Mouse (Mus musculus): ENCODE measurements around the gene Cldn34d. TPM values are rescaled to one million over a fixed set of nuclear protein-coding genes. Genes with fewer than 3 reads are reported as not detected.
A peak's percentile ranks its signal among the peaks of the same experiment; 100 is the strongest.

The Cldn34d gene
- not detected in 2 replicates for total RNA-seq (2017)

- no peak for ATAC-seq (ENCODE audit: extremely low read depth, insufficient number of reproducible peaks, low FRiP score, poor library complexity, severe bottlenecking)
Observed at GRCm38 (mm10) chrX:76602824-76603223, at the start of gene Cldn34d. Gene Cldn34d (minus strand): TSS chrX:76602924.

- peak; percentile 100 for ATAC-seq (ENCODE audit: extremely low read depth, insufficient number of reproducible peaks, low FRiP score, poor library complexity, severe bottlenecking)
Observed at GRCm38 (mm10) chrX:76598459-76599206, 4.1 kb downstream of the Cldn34d start.

Other genes with a start within 250 kb of the Cldn34d start
- gene Cldn34b4, start 209.6 kb downstream of the Cldn34d start, total RNA-seq (2017) = not detected in 2 replicates